Mouse (Mus musculus) liver, embryonic 14.5 days (tissue): ENCODE results near the gene Chmp1a. TPM values are rescaled to one million over a fixed set of nuclear protein-coding genes. Genes with fewer than 3 reads are reported as not detected.

Experiments used
- ATAC-seq: fragments of 200-750 bp; cut with Nextera tagmentation; 2 replicates; pipeline ENCODE4 v1.8.0; 2017; ENCODE audit warnings: moderate number of reproducible peaks, mild to moderate bottlenecking, moderate library complexity; ENCODE audit not compliant: insufficient read depth
- DNase-seq, 3 experiments: peaks; one replicate each; pipeline ENCODE4 v3.0.0-alpha.2; 2012 to 2013; ENCODE audit warnings: low read depth in 3 of 3, low spot score in 3 of 3
- H3K27ac ChIP-seq: fragments of 300-500 bp; sonication (generic); 2 replicates; pipeline ENCODE4 v1.5.1; 2014; ENCODE audit warnings: moderate library complexity, mild to moderate bottlenecking, control low read depth, inconsistent platforms
- H3K27me3 ChIP-seq: fragments of 300-500 bp; sonication (generic); 2 replicates; pipeline ENCODE4 v1.6.1; 2014; ENCODE audit warnings: mild to moderate bottlenecking, low read length, moderate library complexity; ENCODE audit not compliant: control insufficient read depth, insufficient read depth
- H3K36me3 ChIP-seq: fragments of 300-500 bp; sonication (generic); replicated peaks from 2 replicates; pipeline ENCODE4 v1.6.1; 2014; ENCODE audit warnings: low read depth; ENCODE audit not compliant: control insufficient read depth, insufficient read depth
- H3K4me1 ChIP-seq, 2 experiments: fragments of 200-500 bp in 1 of 2; fragments of 300-500 bp in 1 of 2; sonication (generic) in 1 of 2; replicated peaks; 2 replicates each; pipeline ENCODE4 v1.6.1; 2012 to 2014; ENCODE audit warnings: antibody characterized with exemption in 1 of 2, inconsistent platforms in 1 of 2, low read length in 1 of 2; ENCODE audit not compliant: control insufficient read depth in 2 of 2, insufficient read depth in 2 of 2
- H3K4me2 ChIP-seq: fragments of 300-500 bp; sonication (generic); 2 replicates; pipeline ENCODE4 v1.6.1; 2014; ENCODE audit warnings: low read depth, mild to moderate bottlenecking, control low read depth, moderate library complexity
- H3K4me3 ChIP-seq, 2 experiments: fragments of 200-500 bp in 1 of 2; fragments of 300-500 bp in 1 of 2; sonication (generic) in 1 of 2; 2 replicates each; pipeline ENCODE4 v1.5.1; 2012 to 2014; ENCODE audit warnings: low read depth in 2 of 2, low read length in 2 of 2, mild to moderate bottlenecking in 2 of 2, control low read depth in 1 of 2, inconsistent platforms in 1 of 2, moderate library complexity in 1 of 2; ENCODE audit not compliant: insufficient read depth in 1 of 2
- H3K9ac ChIP-seq: fragments of 300-500 bp; sonication (generic); replicated peaks from 2 replicates; pipeline ENCODE4 v1.6.1; 2014; ENCODE audit warnings: mild to moderate bottlenecking, control low read depth, moderate library complexity
- H3K9me3 ChIP-seq: fragments of 300-500 bp; sonication (generic); 2 replicates; pipeline ENCODE4 v1.6.1; 2016; ENCODE audit warnings: low read length, mixed read lengths; ENCODE audit not compliant: control insufficient read depth
- CTCF ChIP-seq: IDR thresholded peaks from 2 replicates; pipeline ENCODE4 v1.5.1; 2016; ENCODE audit warnings: antibody characterized with exemption, low read depth, control low read depth
- EP300 ChIP-seq: IDR thresholded peaks from 2 replicates; pipeline ENCODE4 v1.6.1; 2016; ENCODE audit warnings: antibody characterized with exemption, low read depth
- WGBS: fragments of 180-500 bp; shearing (Covaris S2); extraction: QIAGEN DNeasy Blood & Tissue Kit; methylation state at CpG from one replicate; pipeline ENCODE4 v1.1.7; 2014; ENCODE audit not compliant: insufficient replicate concordance; 5-methylcytosine and 5-hydroxymethylcytosine counted together
- polyA plus RNA-seq, 2 experiments: library from polyadenylated mRNA; depleted of rRNA in 1 of 2; stranded (reverse) in 1 of 2; unstranded in 1 of 2; fragments of >200 nt; fragmentation: Nextera tagmentation in 1 of 2; extraction: Ambion mirVana in 1 of 2; gene quantifications; 2 replicates each; pipeline versions ENCODE4 v1.2.1 to v1.2.3; 2012 to 2014

Gene Chmp1a
- polyA plus RNA-seq, 2 experiments, result 29.9 to 42.9 TPM

DNA sequence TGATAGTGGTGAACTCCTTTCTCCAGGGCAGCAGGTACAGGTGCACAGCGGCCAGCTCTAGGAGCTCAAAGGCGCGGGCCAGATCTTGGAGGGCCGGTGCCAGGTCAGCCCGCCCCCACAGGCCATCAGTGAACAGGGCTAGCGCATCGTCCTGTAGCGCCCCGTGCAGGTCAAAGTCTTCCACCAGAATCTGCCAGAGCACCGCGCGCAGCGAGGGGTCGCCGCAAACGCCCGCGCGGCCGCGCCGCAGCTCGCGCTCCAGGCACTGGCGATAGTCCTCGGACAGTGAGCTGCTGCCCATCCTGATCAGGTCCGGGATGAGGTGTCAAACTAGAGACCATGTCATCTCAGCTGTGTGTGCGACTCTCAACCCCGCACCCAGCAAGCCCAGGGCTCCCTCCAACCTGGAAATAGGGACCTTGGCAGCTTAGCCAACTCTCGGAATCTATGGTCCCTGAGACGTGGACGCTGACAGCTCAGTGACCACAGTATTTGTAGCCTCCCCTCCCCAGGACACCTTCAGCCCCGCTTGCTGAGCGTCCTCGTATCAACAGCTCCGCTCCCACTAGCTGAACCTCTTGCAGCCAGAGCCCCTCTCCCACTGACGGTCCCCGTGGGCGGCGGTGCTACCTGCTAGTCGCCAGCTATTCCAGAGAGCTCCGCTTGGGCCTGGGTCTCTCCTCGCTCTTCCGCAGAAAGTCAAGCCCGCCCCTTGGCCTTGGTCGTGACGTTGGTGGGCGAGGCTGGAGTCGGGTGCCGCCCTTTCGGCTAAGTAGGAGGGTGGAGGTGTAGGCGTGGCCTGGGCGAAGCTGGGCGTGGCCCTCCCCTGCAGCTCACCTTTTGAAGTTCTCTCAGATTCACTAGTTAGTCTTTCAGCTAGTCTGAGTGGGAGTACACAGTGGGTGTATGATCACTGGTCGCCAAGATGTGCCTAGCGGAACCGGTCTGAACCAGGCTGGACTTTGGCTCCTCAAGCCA lies 23.2 kb upstream of the Chmp1a start, which contains the start of gene Spata2l:
Spata2l (minus strand) TSS at position 714 of the 978 bp plus-strand sequence.
- H3K4me1 ChIP-seq, result peaks cover 7 to 10% of the 10 kb centered on the region in 2 experiments
- no peaks in the 10 kb centered on the region for H3K36me3 ChIP-seq
- peak within 1 kb of the TSS; percentile 59; the same call in 1 of the 2 replicates for H3K9ac ChIP-seq
- TF ChIP-seq EP300 (no peak), CTCF (peak; percentile 34; the same call in 1 of the 2 replicates)
- DNase-seq (peak; percentile 65 to 77 (median 71)), ATAC-seq (peak; percentile 76)
- H3K27ac ChIP-seq, result no peak within 1 kb of the TSS
- 1% methylated on average over 57 of the region's 57 CpGs for WGBS
- peaks cover 12% of the 10 kb centered on the region for H3K27me3 ChIP-seq
- no peaks in the 10 kb centered on the region for H3K9me3 ChIP-seq
- H3K4me3 ChIP-seq, result peak within 1 kb of the TSS; percentile 64 to 70
- peak within 1 kb of the TSS; percentile 94 for H3K4me2 ChIP-seq

DNA sequence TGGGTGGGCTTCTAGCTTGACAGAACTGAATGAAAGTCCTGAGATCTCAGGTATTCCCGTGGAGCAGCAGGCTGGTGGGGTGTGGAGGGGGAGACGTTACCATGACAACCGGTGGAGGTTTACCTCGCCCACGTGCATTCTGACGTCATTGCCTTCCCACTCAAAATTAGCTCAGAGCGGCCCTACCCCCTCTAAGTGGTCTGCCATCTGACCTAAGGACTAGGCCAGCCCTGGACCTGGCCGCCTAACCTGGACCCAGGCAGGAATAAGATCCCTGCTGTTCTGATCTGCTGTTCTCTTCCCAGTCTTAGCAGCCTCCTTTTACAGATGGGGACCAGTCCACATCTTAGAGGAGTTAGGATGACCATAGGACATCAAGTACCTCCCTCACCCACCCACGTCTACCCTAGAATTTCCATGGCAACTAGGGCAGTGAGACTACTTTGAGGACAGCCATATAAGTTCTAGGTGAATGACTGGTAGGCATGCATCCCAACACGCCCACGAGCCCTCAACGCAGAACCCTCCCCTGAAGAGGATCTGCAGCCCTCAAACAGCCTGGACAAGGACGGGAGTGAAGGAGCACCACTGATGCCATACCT lies 22.5 kb upstream of the Chmp1a start:
- Histone ChIP-seq H3K4me2 (peak overlapping the region; percentile 94), H3K4me1 (peaks cover 7 to 10% of the 10 kb centered on the region in 2 experiments), H3K4me3 (peak overlapping the region; percentile 64 to 70; a peak in 3 of 4 replicates), H3K9me3 (no peaks in the 10 kb centered on the region), H3K9ac (no peak overlapping the region), H3K27ac (no peak overlapping the region), H3K27me3 (peaks cover 12% of the 10 kb centered on the region), H3K36me3 (no peaks in the 10 kb centered on the region)
- WGBS, result 32% methylated on average over 13 of the region's 13 CpGs
- DNase-seq (no peak), ATAC-seq (no peak)
- TF ChIP-seq CTCF, result no peak
- TF ChIP-seq EP300, result no peak

DNA sequence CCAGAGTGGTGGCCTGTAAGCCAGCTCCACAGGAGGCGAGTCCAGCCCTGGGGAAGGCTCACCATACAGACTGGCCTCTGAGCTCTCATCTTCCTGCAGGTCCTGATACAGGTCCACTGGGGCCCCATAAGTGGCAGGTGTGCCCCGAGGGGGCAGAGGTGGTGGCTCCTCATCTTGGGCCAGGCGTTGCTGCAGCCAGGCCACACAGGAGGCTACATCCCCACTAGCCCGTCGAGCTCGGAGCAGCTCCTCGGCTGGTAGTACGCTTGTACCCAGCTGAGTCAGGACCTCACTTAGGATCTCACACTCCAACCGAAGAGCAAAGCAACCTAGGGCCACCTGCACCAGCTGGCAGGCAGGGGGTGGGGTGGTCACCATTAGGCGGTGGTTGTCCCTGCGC lies 21.2 kb upstream of the Chmp1a start:
- ATAC-seq (no peak), DNase-seq (no peak)
- Histone ChIP-seq H3K27me3 (peaks cover 12% of the 10 kb centered on the region), H3K4me3 (no peak overlapping the region), H3K36me3 (no peaks in the 10 kb centered on the region), H3K4me2 (no peak overlapping the region), H3K9ac (no peak overlapping the region), H3K27ac (no peak overlapping the region), H3K9me3 (no peaks in the 10 kb centered on the region), H3K4me1 (peaks cover 7 to 10% of the 10 kb centered on the region in 2 experiments)
- 63% methylated on average over 11 of the region's 11 CpGs for WGBS
- TF ChIP-seq CTCF, result no peak

DNA sequence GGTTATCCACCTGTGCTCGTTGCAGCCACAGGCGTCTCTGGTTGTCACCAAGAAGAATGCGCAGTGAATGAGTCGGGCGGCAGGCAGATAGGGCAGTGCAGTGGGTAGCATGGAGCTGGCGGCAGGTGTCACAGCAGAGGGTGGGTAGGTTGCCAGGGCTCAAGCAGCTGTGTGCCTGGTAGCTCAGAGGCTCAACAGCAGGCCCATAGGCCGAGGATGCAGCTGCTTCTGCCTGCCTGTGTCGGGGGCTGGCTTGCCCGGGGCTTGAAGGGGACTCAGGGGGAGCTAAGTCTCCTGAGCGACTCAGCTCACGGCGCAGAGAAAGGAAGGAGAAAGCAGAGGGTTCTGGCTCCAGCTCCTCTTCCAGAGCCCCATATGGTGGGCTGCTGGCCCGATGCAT lies 20.7 kb upstream of the Chmp1a start:
- H3K9ac ChIP-seq, result no peak overlapping the region
- TF ChIP-seq EP300 (no peak), CTCF (no peak)
- H3K36me3 ChIP-seq, result no peaks in the 10 kb centered on the region
- peaks cover 12% of the 10 kb centered on the region for H3K27me3 ChIP-seq
- H3K4me1 ChIP-seq, result peaks cover 7 to 10% of the 10 kb centered on the region in 2 experiments
- no peak for DNase-seq
- H3K27ac ChIP-seq, result no peak overlapping the region
- ATAC-seq, result no peak
- H3K4me2 ChIP-seq, result no peak overlapping the region
- H3K4me3 ChIP-seq, result no peak overlapping the region
- no peaks in the 10 kb centered on the region for H3K9me3 ChIP-seq
- 71% methylated on average over 13 of the region's 13 CpGs for WGBS

DNA sequence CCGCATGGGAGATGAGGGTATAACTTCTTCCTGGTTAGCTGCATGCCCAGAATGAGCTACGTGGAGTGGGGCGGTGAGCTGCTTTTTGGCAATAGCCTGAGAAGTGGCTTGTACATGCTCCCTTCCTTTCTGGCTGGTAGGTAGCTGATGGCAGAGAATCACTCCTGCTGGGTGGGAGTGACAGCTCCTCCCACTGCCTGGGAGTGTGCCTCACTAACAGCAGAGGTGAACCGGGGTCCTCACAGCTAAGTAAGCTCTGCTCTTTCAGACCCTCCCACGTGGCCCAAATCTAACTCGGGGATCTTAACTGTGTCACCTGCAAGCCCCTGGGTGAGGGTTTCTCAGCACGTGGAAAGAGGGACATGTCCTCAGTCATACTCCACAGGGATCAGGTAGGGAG lies 20.0 kb upstream of the Chmp1a start:
- Histone ChIP-seq H3K9ac (no peak overlapping the region), H3K9me3 (no peaks in the 10 kb centered on the region), H3K27ac (no peak overlapping the region), H3K4me1 (peaks cover 7 to 10% of the 10 kb centered on the region in 2 experiments), H3K4me3 (no peak overlapping the region), H3K4me2 (no peak overlapping the region), H3K36me3 (no peaks in the 10 kb centered on the region), H3K27me3 (peaks cover 12% of the 10 kb centered on the region)
- WGBS, result 40% methylated on average over 7 of the region's 7 CpGs
- ATAC-seq, result no peak
- DNase-seq, result no peak
- no peak for TF ChIP-seq CTCF
- TF ChIP-seq EP300, result no peak
